Mouse (Mus musculus) olfactory bulb, adult 2 months (tissue): Measurements from ENCODE around the gene Osmr. TPM values are rescaled to one million over a fixed set of nuclear protein-coding genes. Genes with fewer than 3 reads are reported as not detected.

Source experiments
- H3K27ac ChIP-seq: fragments of 200-500 bp; 2 replicates; pipeline ENCODE4 v1.5.1; 2012; ENCODE audit warnings: low read depth, low read length; ENCODE audit not compliant: insufficient read depth
- H3K4me1 ChIP-seq: fragments of 200-500 bp; 2 replicates; pipeline ENCODE4 v1.6.1; 2012; ENCODE audit warnings: low read length; ENCODE audit not compliant: control insufficient read depth, insufficient read depth
- H3K4me3 ChIP-seq: fragments of 200-500 bp; 2 replicates; pipeline ENCODE4 v1.5.1; 2012; ENCODE audit warnings: mild to moderate bottlenecking, low read depth, low read length, moderate library complexity; ENCODE audit not compliant: insufficient read depth
- CTCF ChIP-seq: fragments of 200-500 bp; IDR thresholded peaks from 2 replicates; pipeline ENCODE4 v1.5.1; 2012; ENCODE audit warnings: low read depth, mild to moderate bottlenecking, low read length, moderate library complexity; ENCODE audit not compliant: insufficient read depth
- POLR2A ChIP-seq: fragments of 200-500 bp; IDR thresholded peaks from 2 replicates; pipeline ENCODE4 v1.6.1; 2012; ENCODE audit warnings: mild to moderate bottlenecking, low read depth, low read length, moderate library complexity; ENCODE audit not compliant: insufficient read depth
- WGBS: fragments of 180-500 bp; shearing (Covaris S2); methylation state at CpG from one replicate; pipeline ENCODE4 v1.1.7; 2018; 5-methylcytosine and 5-hydroxymethylcytosine counted together
- polyA plus RNA-seq: library from polyadenylated mRNA; stranded (reverse); fragments of >200 nt; gene quantifications from 2 replicates; pipeline ENCODE4 v1.2.4, GENCODE M21; 2012; ENCODE audit warnings: low replicate concordance; ENCODE audit not compliant: missing spikeins, insufficient read depth, insufficient read length

Osmr gene
- polyA plus RNA-seq, 1 experiment: not detected

DNA sequence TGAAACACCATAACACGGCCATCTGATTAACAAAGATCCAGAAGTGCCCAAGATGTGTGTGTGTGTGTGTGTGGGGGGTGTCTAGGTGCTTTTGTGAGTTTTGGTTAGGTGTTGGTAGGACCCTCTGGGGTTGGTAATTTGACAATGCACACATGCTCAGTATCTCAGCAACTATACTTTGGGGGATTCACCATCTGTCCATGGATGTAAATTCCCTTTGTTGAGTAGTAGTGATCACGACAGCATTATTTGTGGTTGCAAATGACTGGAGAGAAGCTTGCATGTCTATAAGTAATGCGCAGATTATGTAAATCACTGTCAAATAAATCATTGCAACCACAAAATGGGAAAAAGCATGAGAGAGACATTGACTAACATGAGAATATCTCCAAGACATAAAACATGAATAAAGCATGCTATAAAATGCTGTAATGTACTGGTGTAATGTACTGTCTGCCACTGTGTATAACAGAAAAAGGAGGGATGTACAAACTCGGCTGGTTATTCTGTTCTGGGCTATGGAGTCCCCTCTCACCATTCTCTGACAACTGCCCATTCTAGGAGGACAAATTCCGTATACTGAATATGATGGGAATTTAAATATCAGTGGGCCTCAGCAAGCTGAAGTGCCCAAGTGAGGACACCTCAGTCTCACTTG, 27.3 kb upstream of the Osmr start:
- no peaks in the 10 kb centered on the region for H3K4me1 ChIP-seq
- 91% methylated on average over 5 of the region's 5 CpGs for WGBS
- TF ChIP-seq POLR2A (no peak), CTCF (no peak)
- no peak overlapping the region for H3K4me3 ChIP-seq
- H3K27ac ChIP-seq: no peak overlapping the region

- no peak for TF ChIP-seq CTCF
- TF ChIP-seq POLR2A: no peak
- WGBS: 89% methylated on average over 6 of the region's 6 CpGs
- no peaks in the 10 kb centered on the region for H3K4me1 ChIP-seq
- H3K27ac ChIP-seq: no peak overlapping the region
- no peak overlapping the region for H3K4me3 ChIP-seq
These were observed 26.5 kb upstream of the Osmr start for GRCm38 (mm10) chr15:6901236-6901635.

DNA sequence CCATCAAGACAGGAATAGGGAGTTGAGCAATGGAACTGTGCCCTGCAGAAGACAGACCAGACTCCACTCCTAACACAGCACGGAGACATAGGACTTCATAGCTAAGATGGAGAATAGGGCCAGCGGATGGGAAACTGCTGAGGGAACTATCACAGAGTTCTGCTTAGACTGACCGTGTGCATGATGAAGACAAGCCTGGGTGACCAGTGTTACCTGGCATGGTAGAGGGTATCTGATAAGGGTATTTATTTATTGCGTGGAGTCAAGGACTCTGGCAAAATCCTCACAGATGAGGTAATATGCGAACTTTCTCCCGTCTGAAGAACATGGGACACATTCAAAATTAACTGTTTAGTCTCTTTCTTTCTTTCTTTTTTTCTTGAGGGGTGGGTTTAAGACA, 9.5 kb upstream of the Osmr start:
- Histone ChIP-seq H3K4me1 (0 out of 2 replicates have a peak, but pooled peaks cover 3% of the 10 kb centered on the region), H3K27ac (no peak overlapping the region), H3K4me3 (no peak overlapping the region)
- 90% methylated on average over 6 of the region's 6 CpGs for WGBS
- no peak for TF ChIP-seq POLR2A
- no peak for TF ChIP-seq CTCF

GRCm38 (mm10) chr15:6883816-6884215, 9.0 kb upstream of the Osmr start:
- WGBS: 68% methylated on average over 5 of the region's 5 CpGs
- Histone ChIP-seq H3K27ac (no peak overlapping the region), H3K4me1 (0 out of 2 replicates have a peak, but pooled peaks cover 3% of the 10 kb centered on the region), H3K4me3 (no peak overlapping the region)
- no peak for TF ChIP-seq CTCF

- H3K4me1 ChIP-seq: 0 out of 2 replicates have a peak, but pooled peaks cover 3% of the 10 kb centered on the region
- no peak for TF ChIP-seq POLR2A
- TF ChIP-seq CTCF: no peak
- no peak overlapping the region for H3K4me3 ChIP-seq
- H3K27ac ChIP-seq: no peak overlapping the region
- 63% methylated on average over 4 of the region's 4 CpGs for WGBS
These were observed 8.3 kb upstream of the Osmr start for GRCm38 (mm10) chr15:6883091-6883490.

DNA sequence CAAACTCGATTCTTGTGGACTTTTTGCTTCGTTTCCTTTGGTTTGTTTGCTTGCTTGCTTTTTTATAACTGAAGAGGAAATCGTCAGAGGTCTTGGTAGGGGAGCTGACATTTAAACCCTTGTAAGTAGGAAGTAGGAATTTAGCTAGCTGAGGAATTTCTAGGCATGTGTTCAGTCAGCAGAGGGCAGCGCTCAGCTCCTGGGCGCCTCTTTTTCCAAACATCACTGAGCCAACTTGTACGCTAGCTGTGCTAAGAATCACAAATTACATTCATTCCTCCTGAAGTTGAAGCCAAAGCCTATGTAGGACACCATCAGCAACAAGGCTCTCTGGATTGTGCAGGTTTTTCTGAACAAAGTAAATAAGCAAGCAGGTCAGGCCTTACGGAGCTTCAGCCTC, 7.4 kb upstream of the Osmr start:
- H3K27ac ChIP-seq: no peak overlapping the region
- H3K4me1 ChIP-seq: 0 out of 2 replicates have a peak, but pooled peaks cover 3% of the 10 kb centered on the region
- WGBS: 21% methylated on average over 7 of the region's 7 CpGs
- H3K4me3 ChIP-seq: no peak overlapping the region
- TF ChIP-seq POLR2A (no peak), CTCF (no peak)

DNA sequence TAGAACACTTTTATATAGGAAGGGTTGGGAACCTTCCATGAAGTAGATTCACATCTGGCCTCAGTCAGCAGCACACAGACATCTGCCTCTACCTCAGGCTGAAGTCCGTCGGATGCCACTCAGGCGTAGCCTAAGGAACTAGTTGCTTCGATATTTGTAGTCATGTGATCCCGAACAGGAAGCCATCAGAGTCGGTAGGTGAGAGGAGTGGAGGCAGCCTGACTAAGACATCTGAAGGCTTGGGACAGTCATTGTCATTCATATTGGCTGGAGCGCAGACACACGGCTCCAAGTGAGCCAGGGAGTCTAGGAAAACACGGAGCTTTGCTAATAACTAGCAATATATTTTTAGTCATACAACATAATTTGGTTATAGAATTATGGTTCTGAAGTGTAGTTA, 6.4 kb upstream of the Osmr start:
- no peak overlapping the region for H3K27ac ChIP-seq
- H3K4me3 ChIP-seq: no peak overlapping the region
- TF ChIP-seq CTCF (no peak), POLR2A (no peak)
- WGBS: 82% methylated on average over 9 of the region's 9 CpGs
- 0 out of 2 replicates have a peak, but pooled peaks cover 3% of the 10 kb centered on the region for H3K4me1 ChIP-seq

- WGBS: 2% methylated on average over 52 of the region's 52 CpGs
- Histone ChIP-seq H3K4me3 (peak overlapping the region; percentile 36), H3K27ac (no peak overlapping the region), H3K4me1 (peaks cover 12% of the 10 kb centered on the region)
- no peak for TF ChIP-seq CTCF
These were observed 765 bp downstream of the Osmr start for GRCm38 (mm10) chr15:6873807-6874600.

GRCm38 (mm10) chr15:6873154-6873806, 1.5 kb downstream of the Osmr start:
- TF ChIP-seq CTCF (no peak), POLR2A (no peak)
- whole genome bisulfite sequencing: 46% methylated on average over 17 of the region's 17 CpGs
- H3K4me1 ChIP-seq: peaks cover 12% of the 10 kb centered on the region
- H3K4me3 ChIP-seq: peak overlapping the region; percentile 36
- no peak overlapping the region for H3K27ac ChIP-seq
